Comparison of ENCODE assay signal across 10 mouse cellular contexts in genomic region chr4:136120041-136120440, GRCm38 (mm10). TPM values are rescaled to one million over a fixed set of nuclear protein-coding genes. Genes with fewer than 3 reads are reported as not detected.
DNase-seq lines count a peak whose midpoint lies in the region; ATAC-seq and TF ChIP-seq lines count a peak whose summit lies in the region.
"Had no signal": no experiment of that assay in that cellular context is flagged by ENCODE, and none has a peak within 500 bp of the region (broad histone marks: within the 10 kb centered on the region; RNA-seq: fewer than 3 reads in every experiment).

No protein-coding gene starts in this region.

- no peak overlapping the region for H3K4me2 ChIP-seq in neural tube, embryonic 15.5 days
- no peak overlapping the region for H3K4me2 ChIP-seq in kidney, postnatal 0 days (ENCODE audit: low read length)
- H3K4me2 ChIP-seq: embryonic facial prominence, embryonic 13.5 days had no signal

- no peak for TF ChIP-seq CTCF in gastrocnemius, adult 2 months (IDR thresholded peaks at IDR 0.05)
- no peak for TF ChIP-seq CTCF in kidney, postnatal 0 days (IDR thresholded peaks at IDR 0.05; ENCODE audit: low read depth)

- no peaks in the 10 kb centered on the region for H3K4me1 ChIP-seq in neural tube, embryonic 15.5 days
- H3K4me1 ChIP-seq in kidney, postnatal 0 days (replicated peaks; ENCODE audit: insufficient read depth, low read length): no peaks in the 10 kb centered on the region; the same call in 1 of the 2 replicates

- H3K9ac ChIP-seq in neural tube, embryonic 15.5 days (replicated peaks): no peak overlapping the region
- H3K9ac ChIP-seq in kidney, postnatal 0 days (ENCODE audit: low read depth, low read length): peak overlapping the region; percentile 5; the same call in 1 of the 2 replicates
- H3K9ac ChIP-seq: embryonic facial prominence, embryonic 13.5 days had no signal

- DNase-seq in gastrocnemius, adult 2 months: peak; percentile 33
- DNase-seq in gastrocnemius, adult 18-20 months (ENCODE audit: low spot score): no peak
- DNase-seq in neural tube, embryonic 10.5 days (ENCODE audit: extremely low spot score, low spot score): peak; percentile 49
- peak; percentile 46 for DNase-seq in kidney, postnatal 0 days (ENCODE audit: low spot score)
- DNase-seq in retina, embryonic 14.5 days (ENCODE audit: low spot score): peak; percentile 32
- no peak for DNase-seq in testis, postnatal 10 days (ENCODE audit: low spot score)
- DNase-seq in spleen, adult 18-20 months: no peak

- peak overlapping the region; percentile 43; the same call in 1 of the 2 replicates for H3K27ac ChIP-seq in gastrocnemius, adult 2 months
- no peak overlapping the region for H3K27ac ChIP-seq in neural tube, embryonic 15.5 days (replicated peaks)
- H3K27ac ChIP-seq in kidney, postnatal 0 days: no peak overlapping the region
- H3K27ac ChIP-seq: embryonic facial prominence, embryonic 13.5 days had no signal

- no peaks in the 10 kb centered on the region for H3K27me3 ChIP-seq in neural tube, embryonic 15.5 days (replicated peaks)
- no peaks in the 10 kb centered on the region for H3K27me3 ChIP-seq in kidney, postnatal 0 days (ENCODE audit: insufficient read depth, low read length)
- H3K27me3 ChIP-seq: embryonic facial prominence, embryonic 13.5 days had no signal

- intact Hi-C loops in gastrocnemius, adult 2 months (cut with DNase I): no loop called here

- ATAC-seq in neural tube, embryonic 15.5 days (ENCODE audit: low FRiP score): no peak
- no peak for ATAC-seq in kidney, postnatal 0 days (replicated peaks; ENCODE audit: low FRiP score, low read depth)
- ATAC-seq: midbrain, embryonic 16.5 days had no signal

- H3K9me3 ChIP-seq in neural tube, embryonic 15.5 days (replicated peaks): no peaks in the 10 kb centered on the region
- no peaks in the 10 kb centered on the region for H3K9me3 ChIP-seq in kidney, postnatal 0 days (replicated peaks; ENCODE audit: low read length)
- H3K9me3 ChIP-seq: embryonic facial prominence, embryonic 13.5 days had no signal

- WGBS in neural tube, embryonic 15.5 days: 50% methylated on average over 16 of the region's 16 CpGs
- WGBS in kidney, postnatal 0 days: 16% methylated on average over 16 of the region's 16 CpGs

- no peaks in the 10 kb centered on the region for H3K36me3 ChIP-seq in neural tube, embryonic 15.5 days
- H3K36me3 ChIP-seq in kidney, postnatal 0 days (ENCODE audit: insufficient read depth, low read length): no peaks in the 10 kb centered on the region
- H3K36me3 ChIP-seq: embryonic facial prominence, embryonic 13.5 days had no signal

- no peak overlapping the region for H3K4me3 ChIP-seq in gastrocnemius, adult 2 months
- no peak overlapping the region for H3K4me3 ChIP-seq in neural tube, embryonic 15.5 days (replicated peaks)
- H3K4me3 ChIP-seq in kidney, postnatal 0 days (replicated peaks; ENCODE audit: low read depth, low read length): no peak overlapping the region
- H3K4me3 ChIP-seq: embryonic facial prominence, embryonic 13.5 days had no signal

RNA-seq across cellular contexts. Expression of gene Id3, which starts 23.3 kb away (rescaled TPM):
- total RNA-seq in gastrocnemius, adult 2 months (2021): 10 to 100 TPM; 11.3 to 21.9 TPM
- 10 to 100 TPM; 13.7 to 24.1 TPM for total RNA-seq in gastrocnemius, adult 18-20 months (2021)
- polyA plus RNA-seq in neural tube, embryonic 15.5 days (2015; fragmentation: Nextera tagmentation; extraction: Ambion mirVana): 227 TPM in 2 replicates
- polyA plus RNA-seq in kidney, postnatal 0 days (2015; fragmentation: Nextera tagmentation; extraction: Ambion mirVana): 764 and 829 TPM in 2 replicates

RNA-seq across cellular contexts. Expression of gene E2f2, which starts 52.2 kb away (rescaled TPM):
- 1 to 10 TPM in 1 of 2 experiments, under 1 TPM in 1; 0.48 to 1.1 TPM for total RNA-seq in gastrocnemius, adult 2 months (2021)
- total RNA-seq in gastrocnemius, adult 18-20 months (2021): under 1 TPM; 0.73 to 0.76 TPM
- 2.1 and 4.4 TPM in 2 replicates for polyA plus RNA-seq in neural tube, embryonic 15.5 days (2015; fragmentation: Nextera tagmentation; extraction: Ambion mirVana)
- polyA plus RNA-seq in kidney, postnatal 0 days (2015; fragmentation: Nextera tagmentation; extraction: Ambion mirVana): 3.2 and 3.8 TPM in 2 replicates

Comparison
In these comparisons a context has a peak if more than half of its experiments do, and no peak if none do; other contexts are left out.
1. DNase-seq: peak in gastrocnemius, adult 2 months (single experiment), neural tube, embryonic 10.5 days (single experiment), kidney, postnatal 0 days (single experiment) and retina, embryonic 14.5 days (single experiment); none in gastrocnemius, adult 18-20 months (single experiment), testis, postnatal 10 days (single experiment) and spleen, adult 18-20 months (0 of 2).